Mouse (Mus musculus) thymus, postnatal 4 days (tissue): ENCODE data around the gene Ttc25.
"Not testable (repeated sequence)": the region's sequence is repeated elsewhere in the genome, so short reads cannot be mapped to it uniquely, and the experiment has no call there.

Experiments
- DNase-seq: peaks from one replicate; pipeline ENCODE4 v3.0.0; 2021

Gene Ttc25

GRCm38 (mm10) chr11:100533871-100534270 lies 11.5 kb upstream of the Ttc25 start:
- DNase-seq: no peak

DNA sequence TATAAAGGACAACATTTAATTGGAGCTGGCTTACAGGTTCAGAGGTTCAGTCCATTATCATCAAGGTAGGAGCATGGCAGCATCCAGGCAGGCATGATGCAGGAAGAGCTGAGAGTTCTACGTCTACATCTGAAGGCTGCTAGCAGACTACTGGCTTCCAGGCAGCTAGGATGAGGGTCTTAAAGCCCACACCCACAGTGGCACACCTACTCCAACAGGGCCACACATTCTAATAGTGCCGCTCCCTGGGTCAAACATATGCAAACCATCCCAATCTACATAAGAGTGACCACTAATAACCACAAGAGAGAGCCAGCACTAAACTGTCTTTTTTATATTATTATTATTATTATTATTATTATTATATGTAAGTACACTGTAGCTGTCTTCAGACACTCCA lies 11.0 kb upstream of the Ttc25 start:
- not testable (repeated sequence) for DNase-seq

DNA sequence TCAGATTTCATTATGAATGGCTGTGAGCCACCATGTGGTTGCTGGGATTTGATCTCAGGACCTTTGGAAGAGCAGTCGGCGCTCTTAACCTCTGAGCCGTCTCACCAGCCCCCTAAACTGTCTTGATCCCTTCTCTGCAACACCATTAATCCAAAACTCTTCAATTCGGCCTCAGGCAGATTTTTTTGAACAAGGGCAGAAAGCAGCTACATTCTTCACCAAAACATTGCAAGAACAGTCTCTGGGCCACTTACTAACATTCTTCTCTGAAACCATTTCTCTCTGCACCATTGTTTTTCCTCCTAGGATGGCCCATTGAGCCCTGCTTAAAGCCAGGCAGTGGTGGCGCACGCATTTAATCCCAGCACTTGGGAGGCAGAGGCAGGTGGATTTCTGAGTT lies 10.6 kb upstream of the Ttc25 start:
- DNase-seq: not testable (repeated sequence)

GRCm38 (mm10) chr11:100535996-100536395 lies 9.4 kb upstream of the Ttc25 start:
- no peak for DNase-seq

- no peak for DNase-seq
Observed at GRCm38 (mm10) chr11:100536466-100536865, 8.9 kb upstream of the Ttc25 start.

GRCm38 (mm10) chr11:100540966-100541365 lies 4.4 kb upstream of the Ttc25 start:
- DNase-seq: no peak

GRCm38 (mm10) chr11:100541577-100541976 lies 3.8 kb upstream of the Ttc25 start:
- no peak for DNase-seq

GRCm38 (mm10) chr11:100545746-100546085 lies 309 bp downstream of the Ttc25 start:
- DNase-seq: no peak

GRCm38 (mm10) chr11:100546955-100547354 lies 1.5 kb downstream of the Ttc25 start:
- no peak for DNase-seq

DNA sequence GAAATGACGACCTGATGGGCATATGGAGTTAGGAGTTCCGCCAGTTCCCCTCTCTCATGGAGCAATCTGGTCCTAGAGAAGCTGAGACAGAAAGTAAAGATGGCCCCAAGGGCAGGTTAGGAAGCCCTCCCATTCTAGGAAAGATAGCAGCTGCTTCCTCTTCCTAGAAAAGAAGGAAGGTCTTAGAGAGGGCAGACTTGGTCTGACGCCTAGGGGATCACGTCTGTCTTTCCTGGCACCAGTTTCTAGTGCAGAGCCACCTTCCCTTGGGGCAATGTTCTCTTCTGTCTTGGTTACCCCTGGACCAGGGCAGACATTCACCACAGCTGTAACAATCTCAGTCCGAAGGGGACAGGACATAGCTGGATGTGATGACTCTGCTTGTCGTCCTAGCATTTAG lies 2.7 kb downstream of the Ttc25 start:
- DNase-seq: no peak

DNA sequence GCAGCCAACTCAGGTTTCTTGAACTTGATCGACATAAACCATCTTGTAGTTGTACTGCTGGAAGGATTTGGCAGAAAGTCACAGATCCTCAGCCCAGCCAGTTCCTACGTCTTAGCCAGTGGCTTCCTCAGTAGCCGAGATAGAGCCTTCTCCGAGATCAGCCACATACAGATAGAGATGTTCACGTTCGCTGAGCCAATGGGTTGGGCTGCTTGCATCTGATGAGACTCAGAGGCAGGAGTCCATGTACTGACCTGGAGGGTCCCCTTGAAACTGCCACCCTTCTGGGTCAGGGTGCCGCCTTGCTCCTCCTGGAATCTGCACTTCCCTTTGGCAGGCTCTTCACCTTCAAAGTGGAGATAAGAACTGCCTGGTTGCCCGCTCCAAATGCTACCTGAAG lies 4.1 kb downstream of the Ttc25 start:
- DNase-seq: no peak

DNA sequence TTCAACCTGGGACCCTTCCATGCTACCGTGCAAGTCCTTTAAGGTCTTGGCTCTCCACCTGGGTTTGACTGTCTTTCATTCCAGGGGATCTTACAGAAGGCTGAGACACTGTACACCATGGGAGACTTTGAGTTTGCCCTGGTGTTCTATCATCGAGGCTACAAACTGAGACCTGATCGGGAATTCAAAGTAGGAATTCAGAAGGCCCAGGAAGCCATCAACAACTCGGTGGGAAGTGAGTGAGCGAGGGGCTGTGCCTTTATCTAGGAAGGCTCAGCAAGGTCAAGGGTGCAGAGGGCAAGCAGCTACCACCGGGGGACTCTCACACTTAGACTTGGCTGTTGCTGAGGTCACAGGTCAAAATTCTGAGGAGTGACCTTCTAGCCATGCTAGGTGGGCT lies 4.7 kb downstream of the Ttc25 start:
- DNase-seq: no peak

DNA sequence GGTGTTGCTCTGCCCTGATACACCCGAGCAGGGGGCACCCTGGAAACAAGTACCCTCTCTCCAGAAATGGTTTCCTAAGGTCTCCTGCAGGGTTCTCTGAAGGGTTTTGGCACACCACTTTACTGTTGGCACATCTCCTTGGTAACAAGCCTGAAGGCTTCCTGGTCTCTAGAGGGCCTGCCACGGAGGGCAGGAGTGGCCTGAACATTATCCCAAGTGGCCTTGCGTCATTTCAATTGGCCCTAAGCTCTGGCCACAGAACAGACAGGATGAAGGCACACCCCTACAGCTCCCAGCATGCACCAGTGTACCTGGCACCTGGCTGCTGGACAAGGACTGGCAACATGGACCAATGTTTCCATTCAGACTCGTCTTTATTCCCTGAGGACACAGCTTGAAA lies 7.4 kb downstream of the Ttc25 start:
- DNase-seq: no peak

GRCm38 (mm10) chr11:100555583-100555982 lies 10.2 kb downstream of the Ttc25 start:
- peak; percentile 69 for DNase-seq

DNA sequence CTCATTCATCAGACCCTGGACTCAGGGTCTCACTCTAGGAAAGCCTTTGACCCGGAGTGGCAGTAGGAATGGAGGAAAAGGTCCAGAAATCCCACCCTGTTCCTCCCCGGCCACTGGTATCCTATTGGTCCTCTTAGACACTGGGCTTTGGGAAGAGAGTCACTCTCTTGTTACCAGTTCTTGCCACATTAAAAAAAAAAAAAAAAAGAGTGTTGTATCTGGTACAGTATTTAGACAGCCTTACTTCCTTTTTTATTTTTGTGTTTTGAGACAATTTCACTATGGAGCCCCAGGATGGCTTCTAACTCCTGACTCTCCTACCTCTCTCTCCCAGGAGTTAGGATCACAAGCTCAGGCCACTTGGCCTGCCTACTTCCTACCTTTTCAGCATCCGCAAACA lies 12.2 kb downstream of the Ttc25 start:
- no peak for DNase-seq

- no peak for DNase-seq
Observed at GRCm38 (mm10) chr11:100559476-100559875, 14.1 kb downstream of the Ttc25 start.

GRCm38 (mm10) chr11:100561748-100562147 lies 16.3 kb downstream of the Ttc25 start:
- no peak for DNase-seq

DNA sequence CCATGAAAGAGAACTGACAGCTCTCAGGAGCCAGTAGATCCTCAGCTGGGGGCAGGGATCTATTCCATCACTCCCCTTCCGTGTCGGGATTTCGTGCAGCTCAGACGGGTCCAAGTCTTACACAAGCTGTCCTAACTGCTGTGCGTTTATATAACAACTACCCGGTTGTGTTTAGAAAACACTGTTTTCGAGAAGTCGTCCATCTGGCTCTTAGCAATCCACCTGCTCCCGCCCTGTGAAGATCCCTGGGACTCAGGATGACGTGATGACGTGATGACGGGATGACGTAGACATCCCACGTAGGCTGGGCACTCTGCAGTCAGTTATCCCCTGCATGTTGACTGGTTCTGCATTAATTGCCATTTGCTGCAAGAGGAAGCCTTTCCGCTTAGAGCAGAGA lies 18.9 kb downstream of the Ttc25 start:
- no peak for DNase-seq

- DNase-seq: no peak
Observed at GRCm38 (mm10) chr11:100564703-100565102, 19.3 kb downstream of the Ttc25 start.

DNA sequence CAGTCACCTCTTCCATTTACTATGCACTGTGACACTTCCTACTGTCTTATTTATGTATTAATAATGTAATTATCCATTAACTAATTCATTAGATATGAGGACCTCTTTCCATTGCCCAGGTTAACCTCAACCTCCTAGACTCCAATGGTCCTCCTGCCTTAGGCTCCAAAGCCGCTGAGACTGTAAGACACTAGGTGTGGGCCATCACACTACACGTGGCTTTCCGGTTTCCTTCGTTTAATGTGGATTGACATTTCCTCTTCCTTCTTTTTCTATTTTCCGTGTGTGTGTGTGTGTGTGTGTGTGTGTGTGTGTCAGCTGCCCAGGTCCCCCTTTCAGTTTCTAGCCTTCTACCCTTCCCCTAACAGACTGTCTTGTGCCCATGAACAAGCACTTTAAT lies 21.8 kb downstream of the Ttc25 start:
- no peak for DNase-seq

- DNase-seq: no peak
Observed at GRCm38 (mm10) chr11:100567815-100568245, 22.4 kb downstream of the Ttc25 start.

GRCm38 (mm10) chr11:100568692-100569091 lies 23.3 kb downstream of the Ttc25 start:
- no peak for DNase-seq

DNA sequence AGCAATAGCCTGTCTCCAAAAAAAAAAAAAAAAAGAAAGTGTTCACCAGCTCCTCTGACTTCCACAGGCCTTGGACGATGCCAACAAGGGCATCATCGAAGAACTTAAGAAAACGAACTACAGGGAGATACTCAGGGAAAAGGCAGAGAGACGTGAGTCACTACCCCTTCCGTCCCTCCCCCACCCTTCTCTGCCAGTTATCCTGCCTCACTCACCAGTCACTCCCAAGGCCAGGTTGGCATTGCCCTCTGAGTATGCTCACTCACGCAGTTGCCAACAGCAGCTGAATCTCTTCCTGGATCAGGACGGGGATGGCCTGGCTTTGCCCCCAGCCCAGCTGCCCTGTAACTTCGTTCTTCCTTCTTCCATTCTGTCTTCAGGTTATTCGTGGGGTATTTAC lies 24.4 kb downstream of the Ttc25 start:
- DNase-seq: no peak

GRCm38 (mm10) chr11:100570430-100571201 lies 25.2 kb downstream of the Ttc25 start:
- peak; percentile 71 for DNase-seq

DNA sequence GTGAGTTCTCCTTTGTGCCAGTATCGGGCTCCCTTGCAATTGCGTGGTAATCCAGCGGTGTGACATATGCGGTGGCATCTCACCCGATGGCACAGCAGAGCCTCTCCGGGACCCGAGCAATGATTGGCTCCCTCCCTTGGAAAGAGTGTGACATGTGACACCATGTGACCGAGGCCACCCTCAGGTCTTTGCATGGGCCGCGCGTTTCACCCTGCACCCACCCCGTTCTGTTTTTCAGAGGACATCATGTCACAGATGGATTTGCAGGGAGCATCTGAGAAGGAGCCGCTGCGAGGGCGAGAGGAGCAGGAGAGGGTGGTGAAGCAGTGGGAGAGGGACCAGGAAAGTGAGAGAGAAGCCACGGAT lies 25.8 kb downstream of the Ttc25 start:
- no peak for DNase-seq
